Mouse (Mus musculus) cortical plate, adult 2 months (tissue): Measurements from ENCODE around the gene Tspear.

ENCODE experiments used
- CTCF ChIP-seq: fragments of 200-500 bp; IDR thresholded peaks from 2 replicates; pipeline ENCODE4 v1.5.1; 2011; ENCODE audit warnings: mild to moderate bottlenecking, control low read depth, low read length; ENCODE audit not compliant: insufficient read depth; ENCODE audit errors: extremely low read depth
- POLR2A ChIP-seq: fragments of 200-500 bp; IDR thresholded peaks from 2 replicates; pipeline ENCODE4 v1.6.1; 2011; ENCODE audit warnings: mild to moderate bottlenecking, low read length, control low read depth; ENCODE audit not compliant: insufficient read depth; ENCODE audit errors: extremely low read depth

GRCm38 (mm10) chr10:77913292-77913691 lies 226.9 kb downstream of the Tspear start:
- TF ChIP-seq CTCF: no peak
- no peak for TF ChIP-seq POLR2A
